Comparison of ENCODE assay signal across 11 mouse cellular contexts in genomic region chr6:86276816-86277215, GRCm38 (mm10).
DNase-seq lines count a peak whose midpoint lies in the region.
"Had no signal": no experiment of that assay in that cellular context is flagged by ENCODE, and none has a peak within 500 bp of the region (broad histone marks: within the 10 kb centered on the region; RNA-seq: fewer than 3 reads in every experiment).

No protein-coding gene starts in this region.

- peak; percentile 63 for DNase-seq in adrenal gland, adult 2 months
- no peak for DNase-seq in adrenal gland, adult 8-10 months
- peak; percentile 36 for DNase-seq in adrenal gland, postnatal 14 days
- DNase-seq in adrenal gland, postnatal 4 days (ENCODE audit: low spot score in 2 of 2) = no peak
- DNase-seq: cerebellum, adult 11 months; cerebellum, adult 18-20 months; cerebellum, adult 8-10 months; cerebellum, adult 9-11 months; cerebellum, postnatal 14 days; cerebellum, postnatal 36 days; embryo, embryonic 11 days had no signal

Comparison
In these comparisons a context has a peak if more than half of its experiments do, and no peak if none do; other contexts are left out.
1. DNase-seq: peak in adrenal gland, adult 2 months (single experiment) and adrenal gland, postnatal 14 days (single experiment); none in adrenal gland, adult 8-10 months (single experiment) and adrenal gland, postnatal 4 days (0 of 2).